Mouse (Mus musculus): ENCODE measurements around the gene Anks1b.

Gene Anks1b

GRCm38 (mm10) chr10:90724931-90725330, 851.6 kb downstream of the Anks1b start:
- no peak for DNase-seq (ENCODE audit: low read depth, low spot score)

DNA sequence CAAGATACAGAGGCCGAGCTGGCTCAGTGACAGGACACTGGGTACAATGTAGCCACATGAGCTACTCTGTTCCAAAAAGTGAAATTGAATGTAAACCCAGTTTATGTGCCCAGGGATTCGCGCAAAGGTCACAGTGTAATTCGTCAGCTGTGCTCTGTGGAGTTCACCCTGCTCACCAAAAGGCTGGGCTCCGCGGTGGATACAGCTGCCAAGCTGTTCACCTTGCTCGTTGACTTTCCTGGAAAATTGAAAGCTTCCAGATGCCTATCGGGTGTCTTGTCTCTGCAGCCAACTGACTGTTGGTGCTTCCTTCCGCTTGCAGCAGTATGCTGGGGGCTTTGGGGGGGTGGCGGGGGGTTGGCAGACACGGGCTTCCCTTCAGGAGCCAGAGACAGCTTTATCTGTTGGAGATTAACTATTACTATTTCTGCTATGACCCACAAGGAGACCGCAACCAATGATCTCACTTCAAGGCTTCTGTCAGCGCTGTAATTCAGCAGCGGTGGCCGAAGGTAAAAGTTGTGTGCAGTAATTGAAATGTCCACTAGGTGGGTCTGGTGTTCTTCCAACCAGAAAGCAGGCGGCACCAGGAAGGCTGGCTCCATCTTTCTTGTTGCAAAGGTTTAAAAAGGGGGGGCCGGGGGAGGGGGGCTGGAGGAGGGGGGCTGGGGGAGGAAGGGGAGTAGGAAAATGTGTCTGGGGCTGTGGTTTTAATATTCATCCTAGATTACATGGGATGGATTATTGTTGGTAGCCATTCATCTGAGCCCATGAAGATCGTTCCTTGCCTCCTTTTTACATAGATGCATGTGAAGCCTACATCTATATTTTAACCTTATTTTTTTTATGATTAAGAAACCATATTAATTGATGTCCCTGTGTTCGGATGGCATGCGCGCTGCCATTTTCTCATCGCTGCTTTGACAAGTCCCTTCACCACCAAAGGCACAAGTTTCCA, 855.4 kb downstream of the Anks1b start:
- peak; percentile 70 for DNase-seq (ENCODE audit: low read depth, low spot score)

DNA sequence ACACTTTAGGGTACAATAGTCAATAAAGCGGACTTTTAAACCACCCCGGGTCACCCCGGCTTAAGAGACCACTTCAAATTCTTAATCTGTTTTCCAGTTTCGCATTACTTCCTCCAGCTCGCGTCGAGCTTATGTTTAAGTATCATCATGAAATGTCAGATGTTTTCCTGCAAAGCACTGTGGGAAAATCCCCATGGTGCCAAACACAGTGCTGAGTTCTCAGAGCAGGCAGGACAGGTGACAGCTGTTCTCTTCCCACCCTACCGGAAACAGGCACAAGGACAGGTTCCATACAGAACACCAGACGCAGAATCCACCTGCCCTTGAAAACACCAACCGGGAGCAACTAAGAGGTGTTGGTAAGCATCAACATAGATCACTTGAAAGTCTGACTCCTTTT, 856.2 kb downstream of the Anks1b start:
- DNase-seq (ENCODE audit: low read depth, low spot score) = no peak

DNA sequence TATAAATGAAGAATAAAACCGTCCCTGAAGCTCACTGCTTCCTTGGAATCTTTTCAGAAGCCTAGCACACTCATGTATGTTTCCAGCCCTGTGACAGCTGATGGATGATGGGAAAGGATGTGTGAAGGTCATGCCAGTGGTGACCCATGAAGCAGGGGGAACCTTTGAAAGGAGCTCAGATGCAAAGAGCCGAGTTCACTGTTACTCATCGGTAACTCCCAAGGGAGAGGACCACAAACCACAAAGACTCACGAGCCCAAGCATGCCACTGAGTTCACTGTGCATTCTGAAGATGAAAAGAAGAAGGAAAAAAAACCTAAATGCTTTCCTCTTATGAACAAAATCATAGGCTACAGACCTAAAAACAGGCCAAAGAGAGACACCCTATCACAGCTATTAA, 859.5 kb downstream of the Anks1b start:
- no peak for DNase-seq (ENCODE audit: low read depth, low spot score)

DNA sequence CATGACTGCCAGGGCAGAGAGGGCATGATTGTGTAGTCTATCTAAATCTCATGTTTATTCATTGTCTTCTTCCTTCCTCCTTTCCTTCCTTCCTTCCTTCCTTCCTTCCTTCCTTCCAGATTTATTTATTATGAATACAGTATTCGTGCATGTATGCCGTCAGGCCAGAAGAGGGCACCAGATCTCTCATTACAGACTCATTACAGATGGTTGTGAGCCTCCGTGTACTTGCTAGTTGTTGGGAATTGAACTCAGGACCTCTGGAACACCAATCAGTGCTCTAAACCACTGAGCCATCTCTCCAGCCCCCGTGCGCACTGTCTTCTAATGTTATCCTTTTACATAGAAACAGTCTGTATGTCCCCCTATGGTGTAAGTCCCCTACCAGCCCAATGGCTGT, 860.3 kb downstream of the Anks1b start:
- peak; percentile 48 for DNase-seq (ENCODE audit: low read depth, low spot score)

DNA sequence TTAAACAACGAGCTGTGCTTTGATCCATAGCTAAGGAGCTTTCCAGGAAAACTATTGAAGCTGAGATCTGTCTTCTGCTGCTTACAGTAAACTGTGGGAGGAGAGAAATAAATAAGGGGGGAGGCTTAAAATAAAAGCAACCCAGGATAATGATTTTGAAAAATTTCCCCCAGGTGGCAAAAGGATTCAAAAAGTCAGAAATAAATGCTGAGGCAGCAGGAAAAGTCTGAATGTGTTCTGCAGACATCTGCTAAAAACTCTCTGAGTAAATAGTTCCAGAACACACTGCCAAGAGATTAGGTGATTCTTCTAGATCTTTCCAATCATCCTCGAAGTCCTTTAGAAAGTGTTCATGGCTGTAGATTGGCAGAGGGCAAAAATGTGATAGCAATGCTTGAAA, 865.2 kb downstream of the Anks1b start:
- DNase-seq (ENCODE audit: low read depth, low spot score) = no peak

- DNase-seq (ENCODE audit: low read depth, low spot score) = no peak
Observed at GRCm38 (mm10) chr10:90740956-90741355, 867.6 kb downstream of the Anks1b start.

- DNase-seq (ENCODE audit: low read depth, low spot score) = no peak
Observed at GRCm38 (mm10) chr10:90751889-90752288, 878.6 kb downstream of the Anks1b start.

- no peak for DNase-seq (ENCODE audit: low read depth, low spot score)
Observed at GRCm38 (mm10) chr10:90753106-90753505, 879.8 kb downstream of the Anks1b start.

DNA sequence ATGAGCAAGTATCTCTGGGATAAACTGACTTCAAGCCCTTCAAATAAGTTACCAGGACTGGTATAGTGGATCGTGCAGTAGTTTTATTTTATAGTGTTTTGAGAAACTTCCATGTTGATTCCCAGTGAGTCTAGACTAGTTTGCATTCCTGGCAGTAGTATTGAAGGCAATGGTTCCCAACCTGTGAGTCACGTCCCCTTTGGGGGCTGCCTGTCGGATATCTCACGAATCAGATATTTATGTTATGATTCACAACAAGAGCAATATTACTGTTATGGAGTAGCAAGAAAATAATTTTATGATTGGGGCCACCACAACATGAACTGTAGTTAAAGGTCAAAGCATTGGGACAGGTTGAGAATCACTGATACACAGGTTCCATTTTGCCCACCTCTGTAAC, 884.5 kb downstream of the Anks1b start:
- no peak for DNase-seq (ENCODE audit: low read depth, low spot score)

- DNase-seq (ENCODE audit: low read depth, low spot score) = no peak
Observed at GRCm38 (mm10) chr10:90759929-90760328, 886.6 kb downstream of the Anks1b start.

GRCm38 (mm10) chr10:90766261-90766660, 893.0 kb downstream of the Anks1b start:
- no peak for DNase-seq (ENCODE audit: low read depth, low spot score)

- no peak for DNase-seq (ENCODE audit: low read depth, low spot score)
Observed at GRCm38 (mm10) chr10:90770403-90770955, 897.2 kb downstream of the Anks1b start.

GRCm38 (mm10) chr10:90771046-90771445, 897.7 kb downstream of the Anks1b start:
- no peak for DNase-seq (ENCODE audit: low read depth, low spot score)

GRCm38 (mm10) chr10:90771471-90772226, 898.3 kb downstream of the Anks1b start:
- peak; percentile 45 for DNase-seq (ENCODE audit: low read depth, low spot score)

- peak; percentile 77 for DNase-seq (ENCODE audit: low read depth, low spot score)
Observed at GRCm38 (mm10) chr10:90779561-90780400, 906.5 kb downstream of the Anks1b start.

- no peak for DNase-seq (ENCODE audit: low read depth, low spot score)
Observed at GRCm38 (mm10) chr10:90784981-90785650, 911.8 kb downstream of the Anks1b start.

- DNase-seq (ENCODE audit: low read depth, low spot score) = no peak
Observed at GRCm38 (mm10) chr10:90785680-90786079, 912.4 kb downstream of the Anks1b start.

DNA sequence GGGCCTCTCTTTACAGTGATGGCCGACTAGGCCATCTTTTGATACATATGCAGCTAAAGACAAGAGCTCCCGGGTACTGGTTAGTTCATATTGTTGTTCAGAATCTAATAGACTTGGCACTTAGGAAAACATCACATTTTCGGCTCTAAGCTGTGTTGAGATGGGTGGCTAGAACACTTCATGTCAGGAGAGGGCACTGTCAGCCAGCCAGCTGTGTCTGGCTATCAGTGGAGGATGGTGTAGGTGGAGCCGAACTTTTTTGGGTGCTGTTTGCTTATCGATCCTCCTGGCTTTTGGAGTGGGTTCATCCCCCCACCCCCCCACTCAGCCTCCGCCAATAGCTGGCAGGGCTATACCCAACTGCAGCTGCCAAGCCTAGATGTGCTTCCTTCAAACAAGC, 929.8 kb downstream of the Anks1b start:
- DNase-seq (ENCODE audit: low read depth, low spot score) = no peak

DNA sequence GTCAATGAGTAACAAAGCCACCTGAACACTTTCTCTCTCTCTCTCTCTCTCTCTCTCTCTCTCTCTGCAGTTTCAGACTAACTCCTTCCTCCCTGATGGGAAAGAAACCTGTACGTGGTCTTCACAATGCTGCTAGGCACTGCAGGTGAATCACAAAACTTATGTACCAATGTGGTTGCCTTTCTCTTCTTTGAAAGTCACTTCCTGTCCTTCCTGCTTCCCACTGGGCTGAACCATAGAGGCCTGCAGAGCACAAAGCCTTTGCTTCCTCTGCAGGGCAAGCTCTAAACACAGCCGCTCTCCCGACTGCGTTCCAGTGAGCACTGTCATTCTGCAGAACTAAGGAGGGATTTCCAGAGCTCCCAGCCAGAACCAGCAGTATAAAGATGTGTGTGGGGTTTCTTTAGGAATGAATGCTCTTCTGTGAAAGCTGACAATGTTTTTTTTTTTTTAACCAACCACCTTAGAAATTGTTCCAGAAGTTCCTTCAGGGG, 931.3 kb downstream of the Anks1b start:
- peak; percentile 28 for DNase-seq (ENCODE audit: low read depth, low spot score)
